Mouse (Mus musculus): Measurements from ENCODE around the gene Elmo2. TPM values are rescaled to one million over a fixed set of nuclear protein-coding genes. Genes with fewer than 3 reads are reported as not detected.

Gene Elmo2
- polyA plus RNA-seq, 1 experiment from 2014 or later, result 45.2 TPM

DNA sequence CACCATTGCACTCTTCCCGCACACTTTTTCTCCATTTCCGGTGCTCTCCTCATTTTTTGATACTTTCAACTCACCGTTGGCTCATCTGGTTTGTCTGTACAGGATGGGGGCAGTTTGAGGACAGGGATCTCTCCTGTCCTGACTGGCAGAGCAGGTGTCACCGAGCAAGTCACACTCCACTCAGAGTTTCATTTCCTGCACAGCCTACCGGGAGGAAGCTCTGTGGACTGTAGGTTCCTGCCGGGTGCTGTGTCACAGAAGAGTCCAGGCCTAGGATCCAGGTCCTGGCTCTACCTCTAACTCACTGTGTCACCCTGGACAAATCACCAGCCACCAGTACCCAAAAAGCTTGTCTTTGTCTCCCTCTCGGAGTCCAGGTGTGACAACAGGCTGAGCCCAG, 84.5 kb downstream of the Elmo2 start:
- ChIA-PET CTCF (no interaction called here), POLR2A (no interaction called here)
- ATAC-seq (no peak), DNase-seq (ENCODE audit: low read depth, low spot score) (no peak)
- no peak for TF ChIP-seq CTCF (IDR thresholded peaks at IDR 0.05)
- peaks cover 65% of the 10 kb centered on the region for H3K27me3 ChIP-seq
- in situ Hi-C loops (cut with MboI; ENCODE audit: low pct_unique_long_range_greater_than_20kb), result no loop called here

- H3K27me3 ChIP-seq, result peaks cover 72% of the 10 kb centered on the region
- TF ChIP-seq CTCF (IDR thresholded peaks at IDR 0.05), result no peak
- in situ Hi-C loops (cut with MboI; ENCODE audit: low pct_unique_long_range_greater_than_20kb), result no loop called here
- no peak for ATAC-seq
- DNase-seq (ENCODE audit: low read depth, low spot score), result no peak
- CTCF ChIA-PET, result no interaction called here
- POLR2A ChIA-PET, result no interaction called here
These were observed 85.9 kb downstream of the Elmo2 start for GRCm38 (mm10) chr2:165240371-165240770.

DNA sequence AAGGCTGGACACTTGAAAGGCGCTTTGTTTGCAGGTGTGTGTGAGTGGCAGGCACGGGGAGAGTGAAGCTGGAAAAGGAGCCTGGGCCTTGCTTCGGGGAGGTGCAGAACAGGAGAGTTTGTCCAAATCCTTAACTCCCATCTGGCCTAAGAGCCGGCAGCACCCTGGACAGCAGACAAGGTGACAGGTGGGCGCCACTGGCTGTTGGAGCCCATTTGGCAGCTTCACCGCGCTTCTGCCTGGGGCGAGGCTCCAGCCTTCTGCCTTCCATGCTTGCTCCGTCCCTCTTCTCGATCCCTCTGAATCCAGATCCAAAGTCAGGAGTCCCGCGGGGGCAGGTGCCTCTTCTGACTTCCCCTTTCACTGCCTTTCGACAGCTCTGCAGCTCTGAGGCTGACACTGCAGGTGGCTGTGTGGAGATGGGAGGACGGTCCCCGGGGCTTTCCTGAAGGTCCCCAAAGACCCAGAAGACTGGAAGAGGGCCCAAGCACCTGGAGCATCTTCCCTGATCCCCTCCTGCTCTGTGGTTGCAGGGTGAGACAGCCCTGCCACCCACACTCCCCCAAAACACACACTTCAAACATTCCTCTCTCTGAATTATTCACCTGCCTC, 86.6 kb downstream of the Elmo2 start:
- H3K27me3 ChIP-seq, result peaks cover 75% of the 10 kb centered on the region
- CTCF ChIA-PET, result no interaction called here
- ATAC-seq (no peak), DNase-seq (ENCODE audit: low read depth, low spot score) (no peak)
- in situ Hi-C loops (cut with MboI; ENCODE audit: low pct_unique_long_range_greater_than_20kb), result no loop called here
- TF ChIP-seq CTCF (IDR thresholded peaks at IDR 0.05), result no peak
- POLR2A ChIA-PET, result no interaction called here

GRCm38 (mm10) chr2:165238416-165239145, 87.7 kb downstream of the Elmo2 start:
- CTCF ChIA-PET, result no interaction called here
- no peak for DNase-seq (ENCODE audit: low read depth, low spot score)
- no peak for TF ChIP-seq CTCF (IDR thresholded peaks at IDR 0.05)
- no peak for ATAC-seq
- in situ Hi-C loops (cut with MboI; ENCODE audit: low pct_unique_long_range_greater_than_20kb), result no loop called here
- H3K27me3 ChIP-seq, result peaks cover 73% of the 10 kb centered on the region
- POLR2A ChIA-PET, result no interaction called here

Other genes with a start within 250 kb of the Elmo2 start
- gene 1700025C18Rik, start 235.7 kb downstream of the Elmo2 start, polyA plus RNA-seq (2021), result not detected
- not detected for gene Cdh22, start 91.6 kb downstream of the Elmo2 start, polyA plus RNA-seq (2021)
- 31.2 TPM for gene Slc35c2, start 38.6 kb downstream of the Elmo2 start, polyA plus RNA-seq (2021)
- not detected for gene Zfp663, start 42.2 kb upstream of the Elmo2 start, polyA plus RNA-seq (2021)
- gene Zfp334, start 61.8 kb upstream of the Elmo2 start, polyA plus RNA-seq (2021), result 8.0 TPM
- gene Ocstamp, start 73.9 kb upstream of the Elmo2 start, polyA plus RNA-seq (2021), result not detected
- 0.05 TPM for gene Slc13a3, start 146.8 kb upstream of the Elmo2 start, polyA plus RNA-seq (2021)
- 17.1 TPM for gene Trp53rka, start 166.8 kb upstream of the Elmo2 start, polyA plus RNA-seq (2021)
- gene Slc2a10, start 177.3 kb upstream of the Elmo2 start, polyA plus RNA-seq (2021), result not detected